Mouse (Mus musculus): ENCODE results near the gene Ino80. TPM values are rescaled to one million over a fixed set of nuclear protein-coding genes. Genes with fewer than 3 reads are reported as not detected.

The Ino80 gene
- polyA plus RNA-seq, 1 experiment from 2014 or later, result 8.1 TPM

GRCm38 (mm10) chr2:119356805-119357204 lies 120.7 kb downstream of the Ino80 start:
- Histone ChIP-seq H3K9me3 (ENCODE audit: control insufficient read depth, low read depth, low read length) (0 out of 2 replicates have a peak, but pooled peaks cover 2% of the 10 kb centered on the region), H3K9ac (replicated peaks; ENCODE audit: low read depth, low read length) (no peak overlapping the region), H3K36me3 (ENCODE audit: control insufficient read depth, insufficient read depth, low read length) (no peaks in the 10 kb centered on the region), H3K27me3 (ENCODE audit: control insufficient read depth, insufficient read depth, low read length) (no peaks in the 10 kb centered on the region), H3K4me2 (replicated peaks; ENCODE audit: low read depth, low read length) (no peak overlapping the region), H3K4me1 (ENCODE audit: control insufficient read depth, insufficient read depth, low read length) (no peaks in the 10 kb centered on the region), H3K27ac (ENCODE audit: low read length) (no peak overlapping the region), H3K4me3 (ENCODE audit: low read depth, low read length) (no peak overlapping the region)
- ATAC-seq (ENCODE audit: insufficient number of reproducible peaks, insufficient read depth, low FRiP score, low read depth), result no peak
- 89% methylated on average over 5 of the region's 5 CpGs for WGBS

- Histone ChIP-seq H3K4me2 (replicated peaks; ENCODE audit: low read depth, low read length) (no peak overlapping the region), H3K9ac (replicated peaks; ENCODE audit: low read depth, low read length) (no peak overlapping the region), H3K27me3 (ENCODE audit: control insufficient read depth, insufficient read depth, low read length) (peaks cover under 1% of the 10 kb centered on the region; the same call in 1 of the 2 replicates), H3K27ac (ENCODE audit: low read length) (no peak overlapping the region), H3K4me3 (ENCODE audit: low read depth, low read length) (no peak overlapping the region), H3K9me3 (ENCODE audit: control insufficient read depth, low read depth, low read length) (no peaks in the 10 kb centered on the region), H3K36me3 (ENCODE audit: control insufficient read depth, insufficient read depth, low read length) (no peaks in the 10 kb centered on the region), H3K4me1 (ENCODE audit: control insufficient read depth, insufficient read depth, low read length) (no peaks in the 10 kb centered on the region)
- 0 out of 2 replicates have a peak, but pooled peaks have one; percentile 23 for ATAC-seq (ENCODE audit: insufficient number of reproducible peaks, insufficient read depth, low FRiP score, low read depth)
Observed at GRCm38 (mm10) chr2:119356310-119356709, 121.2 kb downstream of the Ino80 start.

- no peak overlapping the region for H3K27ac ChIP-seq (ENCODE audit: low read length)
- no peaks in the 10 kb centered on the region for H3K9me3 ChIP-seq (ENCODE audit: control insufficient read depth, low read depth, low read length)
- H3K27me3 ChIP-seq (ENCODE audit: control insufficient read depth, insufficient read depth, low read length), result peaks cover 4% of the 10 kb centered on the region; the same call in 1 of the 2 replicates
- H3K4me2 ChIP-seq (replicated peaks; ENCODE audit: low read depth, low read length), result no peak overlapping the region
- H3K9ac ChIP-seq (replicated peaks; ENCODE audit: low read depth, low read length), result no peak overlapping the region
- no peaks in the 10 kb centered on the region for H3K36me3 ChIP-seq (ENCODE audit: control insufficient read depth, insufficient read depth, low read length)
- no peak overlapping the region for H3K4me3 ChIP-seq (ENCODE audit: low read depth, low read length)
- no peak for ATAC-seq (ENCODE audit: insufficient number of reproducible peaks, insufficient read depth, low FRiP score, low read depth)
- 25% methylated on average over 7 of the region's 7 CpGs for WGBS
- no peaks in the 10 kb centered on the region for H3K4me1 ChIP-seq (ENCODE audit: control insufficient read depth, insufficient read depth, low read length)
Observed at GRCm38 (mm10) chr2:119355651-119356050, 121.8 kb downstream of the Ino80 start.

GRCm38 (mm10) chr2:119355089-119355488 lies 122.4 kb downstream of the Ino80 start:
- no peaks in the 10 kb centered on the region for H3K36me3 ChIP-seq (ENCODE audit: control insufficient read depth, insufficient read depth, low read length)
- 0 out of 2 replicates have a peak, but pooled peaks cover 2% of the 10 kb centered on the region for H3K4me1 ChIP-seq (ENCODE audit: control insufficient read depth, insufficient read depth, low read length)
- no peak overlapping the region for H3K4me2 ChIP-seq (replicated peaks; ENCODE audit: low read depth, low read length)
- no peak overlapping the region for H3K9ac ChIP-seq (replicated peaks; ENCODE audit: low read depth, low read length)
- H3K4me3 ChIP-seq (ENCODE audit: low read depth, low read length), result no peak overlapping the region
- peaks cover 4% of the 10 kb centered on the region; the same call in 1 of the 2 replicates for H3K27me3 ChIP-seq (ENCODE audit: control insufficient read depth, insufficient read depth, low read length)
- WGBS, result 89% methylated on average over 3 of the region's 3 CpGs
- no peak overlapping the region for H3K27ac ChIP-seq (ENCODE audit: low read length)
- no peaks in the 10 kb centered on the region for H3K9me3 ChIP-seq (ENCODE audit: control insufficient read depth, low read depth, low read length)
- no peak for ATAC-seq (ENCODE audit: insufficient number of reproducible peaks, insufficient read depth, low FRiP score, low read depth)

GRCm38 (mm10) chr2:119353707-119354106 lies 123.8 kb downstream of the Ino80 start:
- no peak overlapping the region for H3K4me3 ChIP-seq (ENCODE audit: low read depth, low read length)
- WGBS, result 78% methylated on average over 8 of the region's 8 CpGs
- no peak for ATAC-seq (ENCODE audit: insufficient number of reproducible peaks, insufficient read depth, low FRiP score, low read depth)

GRCm38 (mm10) chr2:119350555-119351486 lies 126.7 kb downstream of the Ino80 start, which contains the start of gene Chac1:
Gene Chac1 (plus strand): TSS chr2:119351229.
- Histone ChIP-seq H3K4me2 (replicated peaks; ENCODE audit: low read depth, low read length) (peak within 1 kb of the TSS; percentile 89), H3K9ac (replicated peaks; ENCODE audit: low read depth, low read length) (0 out of 2 replicates have a peak within 1 kb of the TSS, but pooled peaks have one; percentile 12), H3K4me1 (ENCODE audit: control insufficient read depth, insufficient read depth, low read length) (0 out of 2 replicates have a peak, but pooled peaks cover 2% of the 10 kb centered on the region), H3K4me3 (ENCODE audit: low read depth, low read length) (peak within 1 kb of the TSS; percentile 41), H3K27me3 (ENCODE audit: control insufficient read depth, insufficient read depth, low read length) (peaks cover 4% of the 10 kb centered on the region; the same call in 1 of the 2 replicates), H3K27ac (ENCODE audit: low read length) (no peak within 1 kb of the TSS), H3K36me3 (ENCODE audit: control insufficient read depth, insufficient read depth, low read length) (no peaks in the 10 kb centered on the region), H3K9me3 (ENCODE audit: control insufficient read depth, low read depth, low read length) (no peaks in the 10 kb centered on the region)
- peak; percentile 89 for ATAC-seq (ENCODE audit: insufficient number of reproducible peaks, insufficient read depth, low FRiP score, low read depth)
- WGBS, result 5% methylated on average over 58 of the region's 58 CpGs

More at GRCm38 (mm10) chr2:119353707-119354106, 123.8 kb downstream of the Ino80 start:
- no peak overlapping the region for H3K9ac ChIP-seq (replicated peaks; ENCODE audit: low read depth, low read length)
- H3K27me3 ChIP-seq (ENCODE audit: control insufficient read depth, insufficient read depth, low read length), result peaks cover 4% of the 10 kb centered on the region; the same call in 1 of the 2 replicates
- H3K4me1 ChIP-seq (ENCODE audit: control insufficient read depth, insufficient read depth, low read length), result 0 out of 2 replicates have a peak, but pooled peaks cover 2% of the 10 kb centered on the region
- no peak overlapping the region for H3K27ac ChIP-seq (ENCODE audit: low read length)
- no peak overlapping the region for H3K4me2 ChIP-seq (replicated peaks; ENCODE audit: low read depth, low read length)
- H3K36me3 ChIP-seq (ENCODE audit: control insufficient read depth, insufficient read depth, low read length), result no peaks in the 10 kb centered on the region
- H3K9me3 ChIP-seq (ENCODE audit: control insufficient read depth, low read depth, low read length), result no peaks in the 10 kb centered on the region

GRCm38 (mm10) chr2:119344537-119345138 lies 132.8 kb downstream of the Ino80 start:
- Histone ChIP-seq H3K36me3 (ENCODE audit: control insufficient read depth, insufficient read depth, low read length) (no peaks in the 10 kb centered on the region), H3K4me2 (replicated peaks; ENCODE audit: low read depth, low read length) (no peak overlapping the region), H3K9ac (replicated peaks; ENCODE audit: low read depth, low read length) (no peak overlapping the region), H3K4me3 (ENCODE audit: low read depth, low read length) (no peak overlapping the region), H3K27me3 (ENCODE audit: control insufficient read depth, insufficient read depth, low read length) (no peaks in the 10 kb centered on the region), H3K9me3 (ENCODE audit: control insufficient read depth, low read depth, low read length) (no peaks in the 10 kb centered on the region), H3K27ac (ENCODE audit: low read length) (no peak overlapping the region), H3K4me1 (ENCODE audit: control insufficient read depth, insufficient read depth, low read length) (no peaks in the 10 kb centered on the region)
- WGBS, result 31% methylated on average over 6 of the region's 6 CpGs
- ATAC-seq (ENCODE audit: insufficient number of reproducible peaks, insufficient read depth, low FRiP score, low read depth), result no peak
